In genomic region chr10:28436084-28436483, GRCm38 (mm10) we compare ENCODE assay signal across 22 mouse cellular contexts.
"Had no signal": no experiment of that assay in that cellular context is flagged by ENCODE, and none has a peak within 500 bp of the region (broad histone marks: within the 10 kb centered on the region; RNA-seq: fewer than 3 reads in every experiment).

No protein-coding gene starts in this region.

- H3K4me3 ChIP-seq: layer of hippocampus, adult 2 months; limb, embryonic 10.5 days; limb, embryonic 13.5 days; liver, embryonic 12.5 days; liver, embryonic 15.5 days; lung, embryonic 15.5 days; midbrain, embryonic 15.5 days; myocyte; neural tube, embryonic 13.5 days; stomach, embryonic 15.5 days had no signal

- ATAC-seq: liver, embryonic 12.5 days; midbrain, embryonic 15.5 days had no signal

- H3K4me1 ChIP-seq: limb, embryonic 10.5 days; limb, embryonic 13.5 days; liver, embryonic 12.5 days; liver, embryonic 15.5 days; lung, embryonic 15.5 days; midbrain, embryonic 15.5 days; neural tube, embryonic 13.5 days; stomach, embryonic 15.5 days had no signal

- DNase-seq: kidney, postnatal 25 days; liver; lung, adult 18-20 months; lung, postnatal 10 days; lung, postnatal 4 days; retina, postnatal 1 day; right cerebral cortex, postnatal 25 days; spleen, adult 18-20 months; thymus, adult 18-20 months; thymus, postnatal 36 days had no signal

- H3K36me3 ChIP-seq: limb, embryonic 10.5 days; limb, embryonic 13.5 days; liver, embryonic 12.5 days; liver, embryonic 15.5 days; lung, embryonic 15.5 days; midbrain, embryonic 15.5 days; neural tube, embryonic 13.5 days; stomach, embryonic 15.5 days had no signal

- H3K9ac ChIP-seq: limb, embryonic 13.5 days; liver, embryonic 12.5 days; liver, embryonic 15.5 days; lung, embryonic 15.5 days; midbrain, embryonic 15.5 days; neural tube, embryonic 13.5 days; stomach, embryonic 15.5 days had no signal

- H3K4me2 ChIP-seq: limb, embryonic 13.5 days; liver, embryonic 12.5 days; liver, embryonic 15.5 days; lung, embryonic 15.5 days; midbrain, embryonic 11.5 days; midbrain, embryonic 15.5 days; neural tube, embryonic 13.5 days; stomach, embryonic 15.5 days had no signal

- H3K9me3 ChIP-seq: limb, embryonic 10.5 days; limb, embryonic 13.5 days; liver, embryonic 12.5 days; liver, embryonic 15.5 days; lung, embryonic 15.5 days; midbrain, embryonic 15.5 days; neural tube, embryonic 13.5 days; stomach, embryonic 15.5 days had no signal

- H3K27me3 ChIP-seq: limb, embryonic 13.5 days; liver, embryonic 12.5 days; liver, embryonic 15.5 days; lung, embryonic 15.5 days; midbrain, embryonic 15.5 days; neural tube, embryonic 13.5 days; stomach, embryonic 15.5 days had no signal

- H3K27ac ChIP-seq: kidney, postnatal 0 days; layer of hippocampus, adult 2 months; limb, embryonic 10.5 days; limb, embryonic 13.5 days; liver, embryonic 12.5 days; liver, embryonic 15.5 days; lung, embryonic 15.5 days; midbrain, embryonic 15.5 days; neural tube, embryonic 13.5 days; stomach, embryonic 15.5 days had no signal
